Mouse (Mus musculus) cortical plate, adult 2 months (tissue): Measurements from ENCODE around the gene Hbb-y.

Experiments used
- CTCF ChIP-seq: fragments of 200-500 bp; IDR thresholded peaks from 2 replicates; pipeline ENCODE4 v1.5.1; 2011; ENCODE audit warnings: mild to moderate bottlenecking, control low read depth, low read length; ENCODE audit not compliant: insufficient read depth; ENCODE audit errors: extremely low read depth
- POLR2A ChIP-seq: fragments of 200-500 bp; IDR thresholded peaks from 2 replicates; pipeline ENCODE4 v1.6.1; 2011; ENCODE audit warnings: mild to moderate bottlenecking, low read length, control low read depth; ENCODE audit not compliant: insufficient read depth; ENCODE audit errors: extremely low read depth

GRCm38 (mm10) chr7:103808971-103809800 lies 43.8 kb downstream of the Hbb-y start:
- TF ChIP-seq CTCF (no peak), POLR2A (no peak)
